25 mouse cellular contexts compared by ENCODE assay signal in the genomic region with DNA sequence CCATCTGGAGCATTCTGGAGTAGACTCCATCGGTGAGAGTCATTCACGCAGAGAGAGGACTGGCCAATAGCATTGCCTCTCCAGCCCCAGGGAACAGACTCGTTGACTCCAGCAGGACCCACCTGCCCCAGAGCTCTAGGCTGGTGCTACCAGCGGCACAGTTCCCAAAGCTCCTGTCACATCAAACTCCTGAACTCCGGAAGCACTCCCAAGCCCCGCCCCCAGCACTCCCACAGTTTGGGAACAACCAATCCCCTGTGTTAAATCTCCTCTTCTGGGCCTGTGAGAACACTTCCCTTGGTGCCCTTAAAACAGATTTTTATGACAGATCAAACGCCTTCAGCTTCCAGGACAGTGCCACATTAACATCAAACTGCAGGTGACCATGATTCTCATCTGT.
"Had no signal": no experiment of that assay in that cellular context is flagged by ENCODE, and none has a peak within 500 bp of the region (broad histone marks: within the 10 kb centered on the region; RNA-seq: fewer than 3 reads in every experiment).

No protein-coding gene starts in this region.

- ATAC-seq: hindbrain, postnatal 0 days; intestine, embryonic 16.5 days had no signal

- H3K9ac ChIP-seq: heart, embryonic 13.5 days; heart, embryonic 15.5 days; hindbrain, embryonic 13.5 days; hindbrain, embryonic 15.5 days; kidney, embryonic 15.5 days; limb, embryonic 13.5 days; limb, embryonic 15.5 days had no signal

- DNase-seq: gastrocnemius, postnatal 14 days; gastrocnemius, postnatal 36 days; heart, adult 11 months; heart, adult 2 months; heart, postnatal 14 days; heart, postnatal 36 days; kidney, adult 11 months; kidney, adult 2 months; kidney, adult 9 months; kidney, postnatal 14 days; kidney, postnatal 36 days; layer of hippocampus, adult 9-11 months; layer of hippocampus, postnatal 36 days; left cerebral cortex, postnatal 4 days had no signal

- H3K27ac ChIP-seq: heart, adult 2 months; heart, embryonic 13.5 days; heart, embryonic 15.5 days; hindbrain, embryonic 13.5 days; hindbrain, embryonic 15.5 days; hindbrain, postnatal 0 days; kidney, embryonic 15.5 days; kidney, postnatal 0 days; limb, embryonic 13.5 days; limb, embryonic 15.5 days had no signal

- H3K4me2 ChIP-seq: heart, embryonic 11.5 days; heart, embryonic 13.5 days; heart, embryonic 15.5 days; hindbrain, embryonic 13.5 days; hindbrain, embryonic 15.5 days; kidney, embryonic 15.5 days; limb, embryonic 13.5 days; limb, embryonic 15.5 days had no signal

- H3K4me3 ChIP-seq: heart, adult 2 months; heart, embryonic 13.5 days; heart, embryonic 15.5 days; hindbrain, embryonic 13.5 days; hindbrain, embryonic 15.5 days; kidney, embryonic 15.5 days; limb, embryonic 13.5 days; limb, embryonic 15.5 days had no signal

- H3K36me3 ChIP-seq: heart, embryonic 13.5 days; heart, embryonic 15.5 days; hindbrain, embryonic 13.5 days; hindbrain, embryonic 15.5 days; kidney, embryonic 15.5 days; limb, embryonic 13.5 days; limb, embryonic 15.5 days had no signal

- H3K9me3 ChIP-seq: heart, embryonic 13.5 days; heart, embryonic 15.5 days; hindbrain, embryonic 13.5 days; hindbrain, embryonic 15.5 days; kidney, embryonic 15.5 days; limb, embryonic 13.5 days; limb, embryonic 15.5 days had no signal

- H3K27me3 ChIP-seq: heart, embryonic 13.5 days; heart, embryonic 15.5 days; hindbrain, embryonic 13.5 days; hindbrain, embryonic 15.5 days; kidney, embryonic 15.5 days; limb, embryonic 15.5 days had no signal
